Mouse (Mus musculus) macrophage (primary cell): Measurements from ENCODE around the gene Cst3. TPM values are rescaled to one million over a fixed set of nuclear protein-coding genes. Genes with fewer than 3 reads are reported as not detected.

ENCODE experiments used
- polyA plus RNA-seq: library from polyadenylated mRNA; stranded (reverse); fragments of 250-400 nt; gene quantifications from 3 replicates; pipeline ENCODE4 v1.2.4, GENCODE M21; 2018; ENCODE audit warnings: inconsistent platforms

Gene Cst3
- polyA plus RNA-seq, 1 experiment from 2014 or later: 941 TPM

Other genes starting within 250 kb of the Cst3 start
- 10.2 to 26.7 TPM (median 15.0 TPM) in 3 replicates for gene Nxt1, start 203.1 kb downstream of the Cst3 start, polyA plus RNA-seq
- 11.9 to 18.3 TPM (median 16.6 TPM) in 3 replicates for gene Gzf1, start 194.7 kb downstream of the Cst3 start, polyA plus RNA-seq
- gene Napb, start 143.2 kb downstream of the Cst3 start, polyA plus RNA-seq: 0.69 to 0.97 TPM (median 0.83 TPM) in 3 replicates
- not detected in 3 replicates for gene Cstl1, start 125.3 kb downstream of the Cst3 start, polyA plus RNA-seq
- gene Cst11, start 104.2 kb downstream of the Cst3 start, polyA plus RNA-seq: not detected in 3 replicates
- gene 8030411F24Rik, start 93.7 kb downstream of the Cst3 start, polyA plus RNA-seq: not detected in 3 replicates
- not detected in 3 replicates for gene Cst12, start 86.3 kb downstream of the Cst3 start, polyA plus RNA-seq
- not detected in 3 replicates for gene Cst8, start 76.9 kb downstream of the Cst3 start, polyA plus RNA-seq
- not detected in 3 replicates for gene Cst13, start 55.6 kb downstream of the Cst3 start, polyA plus RNA-seq
- gene Cst9, start 40.5 kb downstream of the Cst3 start, polyA plus RNA-seq: not detected in 3 replicates
- gene 9230104L09Rik, start 10.7 kb downstream of the Cst3 start, polyA plus RNA-seq: not detected in 3 replicates
- gene Gm1330, start 127.6 kb upstream of the Cst3 start, polyA plus RNA-seq: not detected in 3 replicates
- gene Gm10750, start 141.5 kb upstream of the Cst3 start, polyA plus RNA-seq: not detected in 3 replicates